Mouse (Mus musculus) heart, embryonic 11.5 days (tissue): Measurements from ENCODE around the gene Mta1. TPM values are rescaled to one million over a fixed set of nuclear protein-coding genes. Genes with fewer than 3 reads are reported as not detected.
A peak's percentile ranks its signal among the peaks of the same experiment; 100 is the strongest.

ENCODE experiments used
- ATAC-seq: fragments of 200-750 bp; cut with Nextera tagmentation; replicated peaks from 2 replicates; pipeline ENCODE4 v1.8.0; 2017; ENCODE audit warnings: moderate library complexity; ENCODE audit not compliant: insufficient number of reproducible peaks, low FRiP score, low TSS enrichment
- H3K27ac ChIP-seq: fragments of 300-500 bp; sonication (generic); 2 replicates; pipeline ENCODE4 v1.5.1; 2014; ENCODE audit warnings: mild to moderate bottlenecking, low read depth, low read length
- H3K27me3 ChIP-seq: fragments of 300-500 bp; sonication (generic); 2 replicates; pipeline ENCODE4 v1.6.1; 2014; ENCODE audit warnings: mild to moderate bottlenecking, low read length, mixed read lengths; ENCODE audit not compliant: control insufficient read depth, insufficient read depth
- H3K36me3 ChIP-seq: fragments of 300-500 bp; sonication (generic); 2 replicates; pipeline ENCODE4 v1.6.1; 2014; ENCODE audit warnings: mild to moderate bottlenecking, low read length, moderate library complexity, mixed read lengths; ENCODE audit not compliant: control insufficient read depth, insufficient read depth
- H3K4me1 ChIP-seq: fragments of 300-500 bp; sonication (generic); 2 replicates; pipeline ENCODE4 v1.6.1; 2014; ENCODE audit warnings: low read length; ENCODE audit not compliant: control insufficient read depth, insufficient read depth
- H3K4me2 ChIP-seq: fragments of 300-500 bp; sonication (generic); 2 replicates; pipeline ENCODE4 v1.6.1; 2014; ENCODE audit warnings: mild to moderate bottlenecking, moderate library complexity
- H3K4me3 ChIP-seq: fragments of 300-500 bp; sonication (generic); 2 replicates; pipeline ENCODE4 v1.5.1; 2014; ENCODE audit warnings: low read depth, low read length
- H3K9ac ChIP-seq: fragments of 300-500 bp; sonication (generic); 2 replicates; pipeline ENCODE4 v1.6.1; 2014; ENCODE audit warnings: mild to moderate bottlenecking, low read depth, low read length, moderate library complexity
- H3K9me3 ChIP-seq: fragments of 300-500 bp; sonication (generic); replicated peaks from 2 replicates; pipeline ENCODE4 v1.6.1; 2016; ENCODE audit warnings: low read length; ENCODE audit not compliant: control insufficient read depth
- WGBS: fragments of 180-500 bp; shearing (Covaris S2); extraction: QIAGEN DNeasy Blood & Tissue Kit; methylation state at CpG from one replicate; pipeline ENCODE4 v1.1.7; 2014; ENCODE audit not compliant: insufficient replicate concordance; 5-methylcytosine and 5-hydroxymethylcytosine counted together
- polyA plus RNA-seq: library from polyadenylated mRNA; unstranded; fragments of >200 nt; fragmentation: Nextera tagmentation; extraction: Ambion mirVana; gene quantifications from 2 replicates; pipeline ENCODE4 v1.2.1, GENCODE M21; 2014

The Mta1 gene
- polyA plus RNA-seq, 1 experiment from 2014 or later: 14.7 TPM

DNA sequence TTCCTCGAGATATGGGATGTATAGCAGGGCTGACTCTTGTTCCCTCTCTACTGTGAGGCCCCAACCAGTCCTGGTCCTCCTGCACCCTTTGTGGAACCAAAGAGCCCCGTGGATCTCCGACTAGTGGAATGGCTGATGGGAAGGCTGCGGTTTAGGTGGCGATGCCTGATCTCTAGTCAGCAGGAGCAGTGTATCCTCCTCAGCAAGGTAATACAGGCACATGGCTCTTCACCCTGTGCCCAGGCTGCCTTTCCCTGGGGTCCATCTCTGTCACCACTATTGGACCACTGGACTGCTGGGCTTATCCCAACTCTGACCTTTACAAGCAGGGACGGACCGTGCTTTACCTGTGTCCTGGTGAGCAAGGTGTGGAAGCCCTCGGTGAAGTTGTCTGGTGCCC, 59.4 kb downstream of the Mta1 start:
- Histone ChIP-seq H3K27ac (no peak overlapping the region), H3K36me3 (0 out of 2 replicates have a peak, but pooled peaks cover 4% of the 10 kb centered on the region), H3K4me3 (no peak overlapping the region), H3K4me2 (peak overlapping the region; percentile 97; the same call in 1 of the 2 replicates), H3K9ac (no peak overlapping the region), H3K27me3 (no peaks in the 10 kb centered on the region), H3K4me1 (peaks cover 17% of the 10 kb centered on the region), H3K9me3 (no peaks in the 10 kb centered on the region)
- WGBS: 87% methylated on average over 8 of the region's 8 CpGs
- ATAC-seq: no peak

DNA sequence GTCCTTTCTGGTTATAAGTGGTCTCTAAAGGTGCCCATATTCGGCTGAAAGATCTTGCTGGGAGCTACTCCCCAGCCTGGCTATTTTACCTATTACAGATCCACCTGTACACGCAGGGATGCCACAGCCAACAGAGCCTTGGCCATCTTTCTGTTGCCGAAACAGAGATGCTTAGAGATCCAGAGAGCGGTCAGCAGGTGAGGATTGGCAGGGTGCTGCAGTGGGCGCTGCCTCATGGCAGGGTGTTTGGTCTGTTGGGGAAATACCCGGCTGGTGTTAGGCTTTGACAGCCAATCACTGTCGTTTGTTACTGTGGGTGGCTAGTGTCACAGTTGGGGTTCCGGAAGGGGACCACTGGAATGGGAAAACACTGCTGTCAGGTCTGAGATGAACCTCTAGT, 59.9 kb downstream of the Mta1 start:
- no peak for ATAC-seq
- 89% methylated on average over 8 of the region's 8 CpGs for WGBS
- Histone ChIP-seq H3K4me3 (no peak overlapping the region), H3K27ac (no peak overlapping the region), H3K27me3 (no peaks in the 10 kb centered on the region), H3K9me3 (no peaks in the 10 kb centered on the region), H3K4me2 (no peak overlapping the region), H3K36me3 (0 out of 2 replicates have a peak, but pooled peaks cover 5% of the 10 kb centered on the region), H3K4me1 (peaks cover 17% of the 10 kb centered on the region), H3K9ac (no peak overlapping the region)

GRCm38 (mm10) chr12:113163561-113164006, 65.5 kb downstream of the Mta1 start:
- H3K4me1 ChIP-seq: no peaks in the 10 kb centered on the region
- H3K9me3 ChIP-seq: no peaks in the 10 kb centered on the region
- no peak overlapping the region for H3K4me2 ChIP-seq
- ATAC-seq: no peak
- H3K27me3 ChIP-seq: no peaks in the 10 kb centered on the region
- H3K4me3 ChIP-seq: no peak overlapping the region
- WGBS: 79% methylated on average over 11 of the region's 11 CpGs
- H3K36me3 ChIP-seq: peaks cover 8% of the 10 kb centered on the region; the same call in 1 of the 2 replicates
- no peak overlapping the region for H3K27ac ChIP-seq
- H3K9ac ChIP-seq: no peak overlapping the region

- no peak overlapping the region for H3K27ac ChIP-seq
Observed at GRCm38 (mm10) chr12:113168031-113168536, 70.0 kb downstream of the Mta1 start.

DNA sequence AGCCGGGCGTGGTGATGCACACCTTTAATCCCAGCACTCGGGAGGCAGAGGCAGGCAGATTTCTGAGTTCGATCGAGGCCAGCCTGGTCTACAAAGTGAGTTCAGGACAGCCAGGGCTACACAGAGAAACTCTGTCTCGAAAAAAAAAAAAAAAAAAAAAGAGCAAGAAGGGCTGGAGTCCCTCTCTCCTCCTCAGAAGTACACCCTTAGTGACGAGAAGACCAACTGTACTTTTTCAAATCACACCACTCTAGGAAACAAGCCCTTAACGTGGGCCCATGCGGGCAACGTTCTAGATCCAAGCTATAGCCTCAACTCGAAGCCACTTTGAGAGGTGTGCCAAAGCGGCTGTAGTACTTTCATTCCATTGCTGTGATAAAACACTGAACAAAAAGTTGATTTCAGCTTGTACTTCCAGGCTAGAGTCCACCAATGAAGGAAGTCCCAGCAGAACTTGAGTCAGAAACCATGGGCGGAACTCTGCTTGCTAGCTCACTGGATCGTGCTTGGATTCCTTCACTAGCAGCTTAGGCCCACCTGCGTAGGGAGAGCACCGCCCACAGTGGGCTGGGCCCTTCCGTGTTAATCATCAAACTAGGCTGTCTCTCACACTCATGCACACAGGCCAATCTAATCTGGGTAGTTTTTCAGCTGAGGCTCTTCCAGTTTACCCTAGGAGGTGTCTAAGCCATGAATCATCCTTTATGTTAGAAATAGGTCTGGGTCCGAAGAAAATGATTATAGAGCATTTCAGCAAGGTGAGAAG, 79.1 kb downstream of the Mta1 start:
- 82% methylated on average over 18 of the region's 18 CpGs for WGBS
- Histone ChIP-seq H3K36me3 (no peaks in the 10 kb centered on the region), H3K4me3 (no peak overlapping the region), H3K4me2 (no peak overlapping the region), H3K9me3 (no peaks in the 10 kb centered on the region), H3K27me3 (no peaks in the 10 kb centered on the region), H3K27ac (no peak overlapping the region), H3K4me1 (no peaks in the 10 kb centered on the region), H3K9ac (no peak overlapping the region)
- no peak; the same call in 1 of the 2 replicates for ATAC-seq

More at GRCm38 (mm10) chr12:113168031-113168536, 70.0 kb downstream of the Mta1 start:
- no peak overlapping the region for H3K4me3 ChIP-seq
- H3K36me3 ChIP-seq: peaks cover 2% of the 10 kb centered on the region; the same call in 1 of the 2 replicates
- no peak for ATAC-seq
- no peaks in the 10 kb centered on the region for H3K27me3 ChIP-seq
- no peak overlapping the region for H3K9ac ChIP-seq
- no peaks in the 10 kb centered on the region for H3K9me3 ChIP-seq
- WGBS: 74% methylated on average over 9 of the region's 9 CpGs
- no peaks in the 10 kb centered on the region for H3K4me1 ChIP-seq
- H3K4me2 ChIP-seq: no peak overlapping the region

DNA sequence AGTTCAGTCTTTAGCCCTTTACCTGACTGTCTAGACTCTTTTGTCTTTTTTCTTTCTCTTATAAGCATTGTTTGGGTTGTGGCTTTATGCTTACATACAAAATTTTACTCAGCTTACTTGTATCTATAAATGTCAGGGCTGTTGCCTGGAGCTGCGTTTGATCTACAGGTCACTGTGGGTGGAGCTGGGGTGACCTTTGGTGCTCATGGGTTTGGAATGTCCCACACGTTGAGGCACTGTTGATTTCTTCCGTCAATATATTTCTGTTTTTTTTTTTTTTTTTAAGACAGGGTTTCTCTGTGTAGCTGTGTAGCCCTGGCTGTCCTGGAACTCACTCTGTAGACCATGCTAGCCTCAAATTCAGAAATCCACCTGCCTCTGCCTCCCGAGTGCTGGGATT, 82.9 kb downstream of the Mta1 start:
- H3K4me1 ChIP-seq: peaks cover 1% of the 10 kb centered on the region
- peaks cover 16% of the 10 kb centered on the region for H3K27me3 ChIP-seq
- 45% methylated on average over 4 of the region's 4 CpGs for WGBS
- no peak overlapping the region for H3K4me2 ChIP-seq
- H3K27ac ChIP-seq: no peak overlapping the region
- H3K36me3 ChIP-seq: no peaks in the 10 kb centered on the region
- H3K9me3 ChIP-seq: no peaks in the 10 kb centered on the region
- H3K4me3 ChIP-seq: no peak overlapping the region
- ATAC-seq: no peak
- no peak overlapping the region for H3K9ac ChIP-seq

DNA sequence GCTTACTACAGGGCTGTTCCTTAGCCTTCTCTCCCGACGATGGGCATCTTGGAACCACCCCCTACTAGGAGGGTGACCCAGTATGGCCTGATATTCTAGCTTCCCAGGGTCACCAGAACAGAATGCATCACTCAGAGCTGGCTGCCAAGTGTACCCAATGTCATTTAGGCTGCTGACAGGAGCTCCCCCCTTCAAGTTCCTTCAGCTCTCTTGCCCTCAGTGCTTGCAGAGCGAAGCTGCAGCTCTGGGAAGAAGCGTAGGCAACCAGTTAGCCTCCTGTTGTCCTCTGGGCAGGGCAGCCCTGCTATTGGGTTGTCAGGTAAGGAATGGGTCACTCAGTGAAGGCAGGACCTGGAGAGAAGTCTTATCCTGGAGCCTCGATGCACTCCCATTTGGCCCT, 86.9 kb downstream of the Mta1 start:
- H3K4me1 ChIP-seq: peaks cover 14% of the 10 kb centered on the region
- H3K27ac ChIP-seq: no peak overlapping the region
- H3K9me3 ChIP-seq: no peaks in the 10 kb centered on the region
- no peaks in the 10 kb centered on the region for H3K36me3 ChIP-seq
- H3K4me3 ChIP-seq: no peak overlapping the region
- no peak for ATAC-seq
- peak overlapping the region; percentile 93; the same call in 1 of the 2 replicates for H3K4me2 ChIP-seq
- WGBS: 53% methylated on average over 5 of the region's 5 CpGs
- H3K27me3 ChIP-seq: peaks cover 46% of the 10 kb centered on the region
- no peak overlapping the region for H3K9ac ChIP-seq

DNA sequence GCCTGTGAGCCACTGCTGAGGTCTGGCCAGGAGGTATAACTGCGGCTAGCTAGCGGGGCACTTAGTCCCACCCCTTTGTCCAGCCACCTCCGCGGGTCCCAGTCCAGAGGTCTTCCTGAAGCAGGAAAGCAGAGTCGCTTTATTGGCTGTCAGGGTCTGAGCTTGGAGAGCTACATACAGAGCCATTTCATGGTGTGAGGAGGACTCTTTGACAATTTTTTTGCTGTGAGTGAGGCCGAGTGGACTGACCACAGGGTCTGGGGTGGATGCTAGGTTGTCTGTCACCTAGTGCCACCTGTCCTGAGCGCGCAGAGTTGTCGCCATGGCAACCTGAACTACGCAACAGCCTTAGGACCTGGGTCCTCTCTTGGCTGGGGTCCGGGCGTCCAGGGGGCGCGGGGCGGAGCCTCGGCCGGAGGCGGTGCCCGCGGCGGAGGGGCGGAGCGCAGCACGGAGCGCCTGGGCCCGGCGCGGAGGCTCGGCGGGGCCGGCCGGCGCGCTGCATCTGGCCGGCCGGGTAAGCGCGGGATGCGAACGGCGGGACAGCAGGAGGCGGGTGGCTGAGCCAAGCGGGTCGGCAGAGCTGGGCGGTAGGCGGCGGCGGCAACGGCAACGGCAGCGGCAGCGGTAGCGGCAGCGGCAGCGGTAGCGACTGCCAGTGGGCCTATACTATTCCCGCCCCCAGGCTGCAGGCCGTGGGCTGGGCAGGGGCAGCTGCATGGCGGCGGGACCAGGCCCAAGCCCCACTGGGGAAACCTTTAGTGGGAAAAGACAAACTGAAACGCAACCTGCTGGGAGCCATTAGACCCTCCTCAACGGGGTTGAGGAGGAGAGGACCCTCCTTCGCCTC, 87.6 kb downstream of the Mta1 start, which contains the start of gene Tmem121:
Gene Tmem121 (plus strand): TSS at position 489 of the 850 bp plus-strand sequence.
- peak within 1 kb of the TSS; percentile 56; the same call in 1 of the 2 replicates for H3K9ac ChIP-seq
- peak within 1 kb of the TSS; percentile 53 for H3K4me3 ChIP-seq
- no peaks in the 10 kb centered on the region for H3K36me3 ChIP-seq
- no peaks in the 10 kb centered on the region for H3K9me3 ChIP-seq
- peaks cover 46% of the 10 kb centered on the region for H3K27me3 ChIP-seq
- 0 out of 2 replicates have a peak, but pooled peaks have one; percentile 19 for ATAC-seq
- H3K4me1 ChIP-seq: peaks cover 14% of the 10 kb centered on the region
- WGBS: 2% methylated on average over 62 of the region's 63 CpGs
- peak within 1 kb of the TSS; percentile 93 for H3K4me2 ChIP-seq
- H3K27ac ChIP-seq: no peak within 1 kb of the TSS
